8 mouse cellular contexts compared by ENCODE assay signal in genomic region chr11:113326387-113327011, GRCm38 (mm10).
DNase-seq lines count a peak whose midpoint lies in the region; ATAC-seq and TF ChIP-seq lines count a peak whose summit lies in the region.

No protein-coding gene starts in this region.

- H3K27me3 ChIP-seq in hindbrain, postnatal 0 days (ENCODE audit: insufficient read depth, low read length), result no peaks in the 10 kb centered on the region

- WGBS in hindbrain, postnatal 0 days, result 17% methylated on average over 18 of the region's 18 CpGs

- H3K9me3 ChIP-seq in hindbrain, postnatal 0 days (ENCODE audit: low read length), result no peaks in the 10 kb centered on the region

- no peaks in the 10 kb centered on the region for H3K36me3 ChIP-seq in hindbrain, postnatal 0 days (ENCODE audit: insufficient read depth, low read length)

- intact Hi-C loops in gastrocnemius, postnatal 14 days (cut with DNase I; ENCODE audit: low total_unique reads), result no loop called here
- intact Hi-C loops in left cerebral cortex, postnatal 10 days (cut with DNase I), result no loop called here

- no peak overlapping the region; the same call in 1 of the 2 replicates for H3K4me3 ChIP-seq in hindbrain, postnatal 0 days (ENCODE audit: low read length)

- peak; percentile 87 for ATAC-seq in hindbrain, postnatal 0 days
- no peak; the same call in 1 of the 2 replicates for ATAC-seq in erythroblast, adult 5-6 weeks (replicated peaks; ENCODE audit: low FRiP score, poor library complexity, severe bottlenecking)

- H3K9ac ChIP-seq in hindbrain, postnatal 0 days (replicated peaks; ENCODE audit: low read length), result 0 out of 2 replicates have a peak overlapping the region, but pooled peaks have one; percentile 1

- peak; percentile 75 to 90 for DNase-seq in adrenal gland, adult (ENCODE audit: inconsistent age in 2 of 2, low spot score in 1 of 2)
- DNase-seq in cerebellum, postnatal 4 days (ENCODE audit: low spot score in 2 of 2), result peak; percentile 77 to 94
- DNase-seq in gastrocnemius, postnatal 14 days, result peak; percentile 68
- DNase-seq in hindbrain, postnatal 0 days (ENCODE audit: low spot score), result peak; percentile 80
- peak; percentile 31 to 79 for DNase-seq in left cerebral cortex, postnatal 10 days (ENCODE audit: extremely low spot score in 1 of 2, low spot score in 2 of 2)
- peak; percentile 82 for DNase-seq in mesoderm, embryonic 11.5 days (ENCODE audit: low read depth, low spot score)
- DNase-seq in spleen, postnatal 10 days (ENCODE audit: low spot score in 2 of 2), result peak; percentile 60 to 80

- TF ChIP-seq CTCF in hindbrain, postnatal 0 days (IDR thresholded peaks at IDR 0.05; ENCODE audit: low read depth), result peak; percentile 86

- peaks cover 3% of the 10 kb centered on the region; the same call in 1 of the 2 replicates for H3K4me1 ChIP-seq in hindbrain, postnatal 0 days (ENCODE audit: insufficient read depth, low read length)

- peak overlapping the region; percentile 49 for H3K4me2 ChIP-seq in hindbrain, postnatal 0 days (ENCODE audit: low read depth, low read length)

- H3K27ac ChIP-seq in hindbrain, postnatal 0 days, result peak overlapping the region; percentile 46
